Mouse (Mus musculus) CH12.LX (cell line): ENCODE results near the gene Terb1. TPM values are rescaled to one million over a fixed set of nuclear protein-coding genes. Genes with fewer than 3 reads are reported as not detected.

Experiments used
- DNase-seq: peaks from one replicate; pipeline ENCODE4 v3.0.0-alpha.2; 2013; ENCODE audit errors: extremely low read depth
- H3K27ac ChIP-seq: 2 replicates; pipeline ENCODE4 v1.5.1; 2012; ENCODE audit warnings: low read depth, mild to moderate bottlenecking, control low read depth, moderate library complexity; ENCODE audit not compliant: insufficient read depth
- H3K27me3 ChIP-seq: replicated peaks from 2 replicates; pipeline ENCODE3; 2012; ENCODE audit warnings: inconsistent platforms
- H3K36me3 ChIP-seq, 2 experiments: replicated peaks in 1 of 2; 2 replicates each; pipeline versions ENCODE3 to v1.6.1; 2012; ENCODE audit warnings: inconsistent platforms in 1 of 2, low read length in 1 of 2, mild to moderate bottlenecking in 1 of 2, mixed read lengths in 1 of 2, moderate library complexity in 1 of 2; ENCODE audit not compliant: control insufficient read depth in 1 of 2, insufficient read depth in 1 of 2
- H3K4me1 ChIP-seq, 2 experiments: 2 replicates each; pipeline ENCODE4 v1.6.1; 2012; ENCODE audit warnings: inconsistent platforms in 1 of 2, moderate library complexity in 1 of 2; ENCODE audit not compliant: insufficient read depth in 2 of 2, control insufficient read depth in 1 of 2
- H3K4me2 ChIP-seq: 2 replicates; pipeline ENCODE4 v1.6.1; 2012; ENCODE audit warnings: low read depth, mild to moderate bottlenecking, control low read depth; ENCODE audit not compliant: poor library complexity, insufficient read depth, severe bottlenecking
- H3K4me3 ChIP-seq, 3 experiments: fragments of 150-350 bp in 1 of 3; sonication (generic) in 1 of 3; replicated peaks in 1 of 3; 2 replicates each; pipeline versions ENCODE3 to v1.5.1; 2011 to 2012; ENCODE audit warnings: low read depth in 2 of 3, low read length in 2 of 3, mild to moderate bottlenecking in 2 of 3, moderate library complexity in 2 of 3, control low read depth in 1 of 3, improper control_type of control experiment in 1 of 3, inconsistent platforms in 1 of 3, mixed read lengths in 1 of 3; ENCODE audit not compliant: poor library complexity in 1 of 3
- H3K79me2 ChIP-seq: replicated peaks from 2 replicates; pipeline ENCODE4 v1.6.1; 2012; ENCODE audit warnings: mild to moderate bottlenecking, moderate library complexity; ENCODE audit not compliant: control insufficient read depth, poor library complexity, insufficient read depth, severe bottlenecking; ENCODE audit errors: extremely low read depth
- H3K9ac ChIP-seq: 2 replicates; pipeline ENCODE4 v1.6.1; 2012; ENCODE audit warnings: low read depth, mild to moderate bottlenecking, control low read depth, moderate library complexity; ENCODE audit not compliant: insufficient read depth
- H3K9me3 ChIP-seq: replicated peaks from 2 replicates; pipeline ENCODE3; 2012; ENCODE audit warnings: low read length, inconsistent platforms, mixed read lengths
- CHD1 ChIP-seq: IDR thresholded peaks from 2 replicates; pipeline ENCODE4 v1.6.1; 2012; ENCODE audit warnings: low read depth, low read length, improper control_type of control experiment, inconsistent platforms
- CHD2 ChIP-seq: IDR thresholded peaks from 2 replicates; pipeline ENCODE4 v1.6.1; 2011; ENCODE audit warnings: low read length, improper control_type of control experiment
- E2F4 ChIP-seq: IDR thresholded peaks from 2 replicates; pipeline ENCODE4 v1.6.1; 2011; ENCODE audit warnings: low read depth, low read length, improper control_type of control experiment; ENCODE audit not compliant: insufficient replicate concordance
- EP300 ChIP-seq: IDR thresholded peaks from 2 replicates; pipeline ENCODE4 v1.6.1; 2011; ENCODE audit warnings: low read length, improper control_type of control experiment
- GABPA ChIP-seq: IDR thresholded peaks from 2 replicates; pipeline ENCODE4 v1.6.1; 2012; ENCODE audit warnings: low read depth, low read length, improper control_type of control experiment, inconsistent platforms; ENCODE audit not compliant: insufficient replicate concordance
- IRF4 ChIP-seq: IDR thresholded peaks from 2 replicates; pipeline ENCODE4 v1.6.1; 2014; ENCODE audit warnings: low read depth, mild to moderate bottlenecking, inconsistent platforms, low read length, improper control_type of control experiment
- JUN ChIP-seq: IDR thresholded peaks from 2 replicates; pipeline ENCODE4 v1.6.1; 2011; ENCODE audit warnings: low read depth, mild to moderate bottlenecking, low read length, improper control_type of control experiment, moderate library complexity; ENCODE audit not compliant: insufficient read depth
- JUND ChIP-seq: conservative IDR thresholded peaks from 2 replicates; pipeline ENCODE4 v1.6.1; 2011; ENCODE audit warnings: low read depth, low read length, improper control_type of control experiment
- KAT2A ChIP-seq: IDR thresholded peaks from 2 replicates; pipeline ENCODE4 v1.6.1; 2012; ENCODE audit warnings: low read length, improper control_type of control experiment, inconsistent platforms; ENCODE audit not compliant: insufficient replicate concordance
- MAFK ChIP-seq: IDR thresholded peaks from 2 replicates; pipeline ENCODE4 v1.6.1; 2011; ENCODE audit warnings: low read length, improper control_type of control experiment; ENCODE audit not compliant: insufficient replicate concordance
- MEF2A ChIP-seq: IDR thresholded peaks from 2 replicates; pipeline ENCODE4 v1.6.1; 2014; ENCODE audit warnings: low read depth, mild to moderate bottlenecking, inconsistent platforms, low read length, improper control_type of control experiment, borderline replicate concordance
- MYC ChIP-seq: IDR thresholded peaks from 2 replicates; pipeline ENCODE4 v1.6.1; 2011; ENCODE audit warnings: low read depth, mild to moderate bottlenecking, improper control_type of control experiment, low read length
- POLR2A ChIP-seq: IDR thresholded peaks from 2 replicates; pipeline ENCODE4 v1.6.1; 2011; ENCODE audit warnings: low read depth, mild to moderate bottlenecking, improper control_type of control experiment, low read length
- RAD21 ChIP-seq: IDR thresholded peaks from 2 replicates; pipeline ENCODE4 v1.6.1; 2011; ENCODE audit warnings: low read depth, mild to moderate bottlenecking, low read length, improper control_type of control experiment, moderate library complexity
- SMC3 ChIP-seq: IDR thresholded peaks from 2 replicates; pipeline ENCODE4 v1.6.1; 2011; ENCODE audit warnings: low read depth, low read length, improper control_type of control experiment
- TBP ChIP-seq: conservative IDR thresholded peaks from 2 replicates; pipeline ENCODE4 v1.6.1; 2011; ENCODE audit warnings: low read depth, low read length, improper control_type of control experiment
- TCF12 ChIP-seq: IDR thresholded peaks from 2 replicates; pipeline ENCODE4 v1.6.1; 2014; ENCODE audit warnings: low read depth, mild to moderate bottlenecking, inconsistent platforms, low read length, improper control_type of control experiment
- UBTF ChIP-seq: IDR thresholded peaks from 2 replicates; pipeline ENCODE4 v1.6.1; 2012; ENCODE audit warnings: low read depth, mild to moderate bottlenecking, inconsistent platforms, low read length, improper control_type of control experiment, moderate library complexity
- USF1 ChIP-seq: IDR thresholded peaks from 2 replicates; pipeline ENCODE4 v1.6.1; 2014; ENCODE audit warnings: low read depth, mild to moderate bottlenecking, inconsistent platforms, low read length, improper control_type of control experiment
- dilution Hi-C: fragments of 300-500 bp; cut with MboI; formaldehyde crosslinking; loops from 2 replicates; pipeline ENCODE4 v1.14.3; 2020; ENCODE audit warnings: low sequenced_read_pairs; ENCODE audit not compliant: extremely low pct_unique_long_range_greater_than_20kb, extremely low pct_ligation_motif_present
- in situ Hi-C: fragments of 300-500 bp; cut with MboI; formaldehyde crosslinking; loops from 3 replicates; pipeline ENCODE4 v1.14.3; 2019; ENCODE audit warnings: low sequenced_read_pairs, low pct_ligation_motif_present, low pct_unique_long_range_greater_than_20kb, mixed read lengths
- polyA plus RNA-seq: library from polyadenylated mRNA; unstranded; fragments of >175 nt; gene quantifications from 2 replicates; pipeline ENCODE4 v1.2.1, GENCODE M21; 2012; ENCODE audit warnings: low read depth; ENCODE audit not compliant: insufficient read length
- total RNA-seq, 2 experiments: library from RNA; depleted of rRNA; stranded (reverse); fragments of 300-350 nt in 1 of 2; fragments of >200 nt in 1 of 2; gene quantifications; 2 replicates each; pipeline ENCODE4 v1.2.3; 2012 to 2014

Terb1 gene
- total and polyA plus RNA-seq, 3 experiments: not detected

DNA sequence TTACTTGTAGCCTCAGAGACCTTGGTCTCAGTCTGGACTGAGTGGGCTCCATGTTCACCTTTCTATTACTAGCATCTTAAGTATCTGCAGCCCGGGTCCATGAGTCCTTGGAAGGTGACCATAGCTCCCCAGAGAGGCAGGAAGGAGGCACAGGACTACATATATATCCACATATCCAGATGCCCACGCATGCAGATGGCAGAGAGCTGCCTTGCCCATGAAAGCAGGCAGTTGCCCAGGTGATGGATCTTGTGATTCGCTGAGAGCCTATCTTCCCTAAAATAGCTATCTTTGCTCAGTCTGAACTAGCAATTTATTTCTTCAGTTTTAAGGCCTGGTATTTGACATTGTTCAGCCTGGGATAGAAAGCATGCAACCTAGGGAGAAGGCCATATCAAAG, 98.2 kb downstream of the Terb1 start:
- peaks cover 0 to 3% of the 10 kb centered on the region in 2 experiments for H3K36me3 ChIP-seq
- peaks cover 10% of the 10 kb centered on the region for H3K27me3 ChIP-seq
- H3K9me3 ChIP-seq: peaks cover 4% of the 10 kb centered on the region
- no peak overlapping the region for H3K9ac ChIP-seq
- no peak overlapping the region for H3K4me2 ChIP-seq
- peaks cover 18 to 39% of the 10 kb centered on the region in 2 experiments for H3K4me1 ChIP-seq
- no peak overlapping the region for H3K27ac ChIP-seq
- dilution Hi-C loops (no loop called here), in situ Hi-C loops (no loop called here)
- no peak for TF ChIP-seq KAT2A
- TF ChIP-seq MAFK: no peak
- no peak for TF ChIP-seq RAD21
- no peak for TF ChIP-seq SMC3
- TF ChIP-seq CHD1: no peak
- TF ChIP-seq USF1: no peak
- TF ChIP-seq EP300: no peak
- no peak for TF ChIP-seq TBP
- no peak for TF ChIP-seq TCF12
- no peak for TF ChIP-seq MYC
- TF ChIP-seq POLR2A: no peak
- TF ChIP-seq UBTF: no peak
- no peak for TF ChIP-seq GABPA
- no peak for TF ChIP-seq CHD2
- TF ChIP-seq IRF4: no peak
- TF ChIP-seq E2F4: no peak
- TF ChIP-seq MEF2A: no peak
- no peak for DNase-seq
- H3K79me2 ChIP-seq: no peaks in the 10 kb centered on the region
- no peak overlapping the region for H3K4me3 ChIP-seq

DNA sequence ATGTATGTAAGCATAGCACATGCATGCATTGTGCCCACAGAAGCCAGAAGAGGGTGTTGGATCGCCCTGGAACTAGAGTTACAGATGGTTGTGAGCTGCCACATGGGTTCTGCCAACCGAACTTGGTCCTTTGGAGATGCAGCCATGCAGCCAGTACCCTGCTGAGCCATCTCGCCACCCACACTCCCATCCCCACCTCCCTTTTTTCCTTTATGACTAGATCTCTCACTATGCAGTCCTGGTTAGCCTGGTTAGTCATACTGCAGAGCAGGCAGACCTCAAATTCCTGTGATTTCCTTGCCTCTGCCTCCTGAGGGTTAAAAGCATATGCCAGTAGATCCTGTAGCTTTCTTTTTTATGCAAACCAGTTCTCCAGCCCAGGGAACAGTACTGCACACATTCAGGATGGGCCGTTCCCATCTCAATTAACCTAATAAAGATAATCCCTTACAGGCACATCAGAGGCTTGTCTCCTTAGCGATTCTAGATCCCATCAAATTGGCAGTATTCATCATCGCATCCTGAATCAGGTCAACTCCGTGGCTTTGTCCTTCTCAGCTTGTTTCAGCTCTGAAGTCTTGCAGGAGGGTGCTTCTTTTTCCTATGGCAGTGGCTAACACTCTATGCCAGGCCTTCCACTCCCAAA, 99.0 kb downstream of the Terb1 start:
- Histone ChIP-seq H3K4me1 (peaks cover 18 to 34% of the 10 kb centered on the region in 2 experiments), H3K79me2 (no peaks in the 10 kb centered on the region), H3K9ac (no peak overlapping the region)
- TF ChIP-seq TBP (no peak), MYC (no peak), MAFK (no peak), CHD1 (no peak), KAT2A (no peak), JUN (no peak), JUND (no peak)
- TF ChIP-seq, all 38 proteins: peak for 0
- dilution Hi-C loops: no loop called here
- no peak for DNase-seq
- peaks cover 10% of the 10 kb centered on the region for H3K27me3 ChIP-seq
- no peak overlapping the region for H3K27ac ChIP-seq
- no peak overlapping the region for H3K4me2 ChIP-seq
- peaks cover 4% of the 10 kb centered on the region for H3K9me3 ChIP-seq
- in situ Hi-C loops: no loop called here
- peaks cover 0 to 3% of the 10 kb centered on the region in 2 experiments for H3K36me3 ChIP-seq
- H3K4me3 ChIP-seq: no peak overlapping the region
